Mouse (Mus musculus) urinary bladder, postnatal 36 days (tissue): ENCODE measurements around the gene Atg3.

Experiments
- DNase-seq, 2 experiments: peaks; one replicate each; pipeline ENCODE4 v3.0.0; 2022; ENCODE audit warnings: low spot score in 2 of 2, mixed read lengths in 1 of 2

The Atg3 gene

DNA sequence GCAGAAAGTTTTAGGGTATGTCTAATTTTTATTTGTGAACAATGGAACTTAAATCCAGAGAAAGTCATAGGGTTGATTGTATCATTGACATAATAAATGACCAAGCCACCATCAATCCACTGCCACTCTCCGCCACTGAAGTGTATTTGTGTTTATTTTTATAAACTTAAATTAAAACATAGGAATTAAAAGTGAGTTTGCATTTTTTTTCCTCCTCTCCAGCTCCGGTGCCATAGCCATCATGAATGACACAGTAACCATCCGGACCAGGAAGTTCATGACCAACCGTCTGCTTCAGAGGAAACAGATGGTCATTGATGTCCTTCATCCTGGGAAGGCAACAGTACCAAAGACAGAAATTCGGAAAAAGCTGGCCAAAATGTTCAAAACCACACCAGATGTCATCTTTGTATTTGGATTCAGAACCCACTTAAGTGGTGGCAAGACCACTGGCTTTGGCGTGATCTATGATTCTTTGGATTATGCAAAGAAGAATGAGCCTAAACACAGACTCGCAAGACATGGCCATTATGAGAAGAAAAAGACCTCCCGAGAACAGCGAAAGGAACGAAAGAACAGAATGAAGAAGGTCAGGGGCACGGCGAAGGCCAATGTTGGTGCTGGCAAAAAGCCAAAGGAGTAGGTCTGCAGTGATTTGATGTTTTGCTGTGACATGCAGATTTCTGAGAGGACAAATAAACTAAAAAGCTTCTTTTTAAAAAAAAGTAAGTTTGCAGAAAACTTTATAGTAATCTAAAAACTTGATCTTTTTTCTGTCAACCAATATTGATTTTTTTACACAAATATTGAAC lies 46.5 kb downstream of the Atg3 start:
- DNase-seq: no peak

DNA sequence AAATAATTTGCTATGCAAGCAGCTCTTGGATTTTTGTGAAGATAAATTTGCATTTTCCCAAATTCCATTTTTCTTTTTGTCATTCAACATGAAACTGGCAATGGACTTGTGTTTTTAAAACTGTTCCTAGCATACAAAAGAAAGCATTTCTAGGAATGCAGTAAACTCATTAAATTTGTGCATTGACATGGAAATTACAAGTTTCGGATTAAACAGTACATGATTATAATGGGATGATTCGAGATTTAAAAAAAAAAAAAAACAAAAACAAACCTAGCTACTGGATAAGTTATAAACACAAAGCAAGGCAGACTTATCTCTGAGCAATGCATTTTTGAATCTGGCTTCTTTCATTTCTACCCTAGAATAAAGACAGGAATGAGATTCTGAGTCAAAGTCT lies 63.4 kb downstream of the Atg3 start:
- DNase-seq: no peak

DNA sequence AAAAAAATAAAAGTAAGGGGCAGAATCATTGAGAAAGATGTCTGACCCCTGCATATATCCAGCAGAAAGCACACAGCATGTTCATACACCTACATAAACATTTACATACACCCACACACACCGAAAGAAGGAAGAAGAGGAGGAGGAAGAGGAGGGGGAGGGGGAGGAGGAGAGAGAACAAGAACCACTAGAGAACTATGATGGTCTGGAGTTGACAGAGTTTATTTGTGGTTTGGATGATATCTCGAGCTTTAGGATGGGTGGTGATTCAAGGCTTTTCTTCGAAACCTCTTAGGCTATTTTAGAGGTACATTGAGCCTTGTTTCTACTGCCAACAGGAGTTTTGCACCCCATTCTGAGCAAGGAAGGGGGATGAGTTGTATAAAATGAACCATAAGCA lies 64.2 kb downstream of the Atg3 start:
- no peak for DNase-seq

DNA sequence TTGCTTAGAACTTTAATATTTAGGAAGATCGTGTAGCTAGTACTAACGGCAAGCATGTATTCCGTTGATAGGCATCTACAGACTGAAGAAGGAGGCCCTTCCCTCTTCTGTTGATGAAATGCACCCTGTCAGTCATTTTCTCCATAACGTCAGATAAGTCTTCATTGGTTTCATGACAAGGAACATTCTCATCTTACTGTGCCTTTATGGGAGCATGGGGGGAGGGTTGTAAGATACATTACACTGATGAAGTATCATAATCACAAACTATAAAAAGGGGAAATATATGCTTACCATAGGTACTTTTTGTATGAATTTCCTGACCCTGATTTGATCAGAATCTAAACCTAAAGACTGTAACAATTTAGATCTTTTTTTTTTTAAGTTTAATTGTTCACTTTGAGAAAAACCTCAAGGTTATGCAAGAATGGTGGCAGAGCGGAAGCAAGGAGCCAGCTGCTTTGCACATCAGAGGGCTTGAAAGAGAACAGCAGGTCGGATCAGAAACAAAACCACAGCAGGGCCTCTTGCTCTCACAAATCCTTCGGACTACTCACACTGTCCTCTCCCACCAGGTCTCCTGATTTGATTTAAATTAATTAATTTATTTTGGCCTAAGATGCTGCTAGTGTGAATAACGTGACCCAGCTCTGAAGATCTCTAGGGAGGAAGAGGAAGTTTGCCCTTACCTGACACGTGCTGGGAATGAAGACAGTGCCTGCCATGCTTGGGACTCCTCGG lies 65.2 kb downstream of the Atg3 start, which contains the start of gene Btla:
TSS of gene Btla (plus strand) at position 668 of the 741 bp plus-strand sequence.
- no peak for DNase-seq

DNA sequence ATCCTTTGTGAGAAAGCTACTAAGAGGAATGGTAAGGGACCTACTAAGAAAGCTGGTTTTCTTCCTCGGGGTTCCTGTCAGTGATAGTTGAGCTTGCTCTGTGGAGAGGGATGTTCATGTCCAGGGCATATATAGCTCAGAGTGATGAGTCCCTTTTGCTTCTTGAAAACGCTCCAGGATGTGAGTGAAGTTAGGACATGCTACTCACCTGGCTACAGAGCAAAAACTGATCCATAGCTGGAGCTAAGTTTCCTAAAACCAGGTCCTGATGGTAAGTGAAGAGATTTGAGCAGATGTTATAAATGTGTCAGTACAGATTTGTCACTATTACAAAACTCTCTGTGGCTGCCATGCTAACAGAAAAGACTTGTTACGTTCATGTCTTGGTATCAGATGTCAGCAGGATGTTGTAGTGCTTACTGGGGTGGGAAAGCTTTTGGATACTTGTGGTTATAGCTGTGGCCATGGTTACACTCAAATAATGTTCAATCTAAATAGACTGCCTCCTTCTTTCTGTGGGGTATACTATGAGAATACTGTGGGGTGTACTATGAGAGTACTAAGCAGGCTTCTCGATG lies 65.9 kb downstream of the Atg3 start:
- no peak for DNase-seq

DNA sequence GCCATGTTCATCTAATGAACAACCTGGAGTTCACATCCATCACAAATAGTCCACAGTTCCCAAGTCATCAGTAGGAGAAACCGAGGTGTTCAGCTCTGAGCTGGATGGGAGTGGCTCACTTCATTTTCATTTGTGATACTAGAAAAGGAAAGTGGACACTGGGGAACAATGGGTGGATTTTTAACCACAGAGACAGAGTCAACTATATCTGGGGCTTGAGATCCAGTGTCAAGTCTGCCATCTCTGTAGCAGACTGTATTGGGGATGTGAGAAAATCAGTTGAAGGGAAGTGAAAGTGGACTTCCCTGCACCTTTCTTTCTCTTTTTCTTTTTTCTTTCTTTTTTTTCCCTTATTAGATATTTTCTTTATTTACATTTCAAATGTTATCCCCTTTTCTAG lies 68.4 kb downstream of the Atg3 start:
- no peak for DNase-seq

DNA sequence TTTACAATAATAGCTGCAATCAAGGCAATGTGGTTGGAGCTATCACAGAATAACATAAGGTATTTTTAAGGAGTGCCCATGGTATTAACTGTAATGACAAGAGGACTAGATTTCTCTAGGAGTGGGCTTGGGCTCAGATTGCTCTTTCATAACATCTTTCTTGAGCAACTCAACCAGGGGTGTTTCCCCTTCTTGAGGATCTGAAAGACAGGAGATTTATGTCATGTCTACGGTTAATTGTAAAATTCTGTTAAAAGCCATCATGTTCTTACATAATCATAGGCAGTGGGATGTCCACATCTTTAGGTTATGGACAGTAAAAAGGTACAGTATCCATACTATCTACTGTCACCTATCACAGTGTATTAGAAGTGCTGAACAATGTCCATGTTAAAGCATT lies 72.7 kb downstream of the Atg3 start:
- DNase-seq: no peak

DNA sequence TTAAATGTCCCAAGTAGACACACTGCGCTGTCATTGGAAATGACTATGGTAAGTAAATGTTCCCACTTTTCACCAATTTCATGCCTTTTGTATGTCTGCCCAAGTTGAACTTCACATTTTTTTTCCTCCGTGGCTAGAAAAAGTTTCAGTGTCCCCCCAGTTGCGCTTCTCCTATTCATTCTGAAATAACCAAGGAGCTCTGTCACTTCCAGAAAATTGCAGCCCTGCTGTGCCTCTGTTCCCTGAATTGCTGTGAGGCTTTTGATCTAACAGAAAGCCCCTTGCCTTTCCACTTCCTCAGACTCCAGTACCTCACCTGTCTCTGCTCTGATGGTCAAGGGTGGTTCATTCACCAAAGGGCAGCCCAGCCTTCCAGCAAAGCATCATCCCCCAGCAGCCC lies 74.4 kb downstream of the Atg3 start:
- no peak for DNase-seq
